Comparison of ENCODE assay signal across 7 mouse cellular contexts in genomic region chr4:128729033-128729708, GRCm38 (mm10). TPM values are rescaled to one million over a fixed set of nuclear protein-coding genes. Genes with fewer than 3 reads are reported as not detected.
DNase-seq lines count a peak whose midpoint lies in the region; ATAC-seq and TF ChIP-seq lines count a peak whose summit lies in the region.

No protein-coding gene starts in this region.

- no peaks in the 10 kb centered on the region for H3K9me3 ChIP-seq in forebrain, embryonic 10.5 days
- no peaks in the 10 kb centered on the region for H3K9me3 ChIP-seq in limb, embryonic 15.5 days

- peak overlapping the region; percentile 99 for H3K27ac ChIP-seq in forebrain, embryonic 10.5 days
- H3K27ac ChIP-seq in limb, embryonic 15.5 days = peak overlapping the region; percentile 63; the same call in 1 of the 2 replicates
- peak overlapping the region; percentile 89 for H3K27ac ChIP-seq in small intestine, adult 2 months (ENCODE audit: insufficient read depth, low read depth, low read length)

- ATAC-seq in limb, embryonic 15.5 days (ENCODE audit: insufficient number of reproducible peaks, low FRiP score, low TSS enrichment, low read depth) = no peak

- peak overlapping the region; percentile 99 for H3K9ac ChIP-seq in limb, embryonic 15.5 days

- no peak for TF ChIP-seq POLR2A in small intestine, adult 2 months (IDR thresholded peaks at IDR 0.05; ENCODE audit: low read depth, low read length)

- peak overlapping the region; percentile 95 for H3K4me3 ChIP-seq in forebrain, embryonic 10.5 days
- H3K4me3 ChIP-seq in limb, embryonic 15.5 days = peak overlapping the region; percentile 96
- H3K4me3 ChIP-seq in small intestine, adult 2 months (ENCODE audit: low read depth, low read length) = peak overlapping the region; percentile 55

- peak overlapping the region; percentile 60 for H3K4me2 ChIP-seq in limb, embryonic 15.5 days

- TF ChIP-seq CTCF in small intestine, adult 2 months (IDR thresholded peaks at IDR 0.05; ENCODE audit: extremely low read depth, insufficient read length, insufficient replicate concordance, low read depth, low read length) = no peak

- DNase-seq in right cerebral cortex, postnatal 10 days (ENCODE audit: low spot score in 2 of 2) = peak; percentile 65 to 68
- no peak for DNase-seq in right cerebral cortex, postnatal 25 days
- DNase-seq in forebrain, embryonic 10.5 days (ENCODE audit: extremely low spot score, low spot score) = no peak
- no peak for DNase-seq in left cerebral cortex, adult 18-20 months (ENCODE audit: low spot score in 2 of 2)
- DNase-seq in B cell, adult 2 months = no peak

- peaks cover 21% of the 10 kb centered on the region for H3K27me3 ChIP-seq in forebrain, embryonic 10.5 days (ENCODE audit: poor library complexity, severe bottlenecking)
- no peaks in the 10 kb centered on the region for H3K27me3 ChIP-seq in limb, embryonic 15.5 days
- no peaks in the 10 kb centered on the region for H3K27me3 ChIP-seq in small intestine, adult 2 months (ENCODE audit: control insufficient read depth, insufficient read depth, low read length)

- peaks cover 45% of the 10 kb centered on the region for H3K36me3 ChIP-seq in forebrain, embryonic 10.5 days (replicated peaks)
- H3K36me3 ChIP-seq in limb, embryonic 15.5 days = peaks cover 7% of the 10 kb centered on the region; the same call in 1 of the 2 replicates
- peaks cover 2% of the 10 kb centered on the region; the same call in 1 of the 2 replicates for H3K36me3 ChIP-seq in small intestine, adult 2 months (ENCODE audit: control insufficient read depth, insufficient read depth, low read length)

- 26% methylated on average over 15 of the region's 15 CpGs for WGBS in forebrain, embryonic 10.5 days
- WGBS in limb, embryonic 15.5 days = 17% methylated on average over 15 of the region's 15 CpGs
- WGBS in small intestine, adult 2 months = 9% methylated on average over 15 of the region's 15 CpGs

- peaks cover 84% of the 10 kb centered on the region for H3K4me1 ChIP-seq in forebrain, embryonic 10.5 days
- H3K4me1 ChIP-seq in limb, embryonic 15.5 days = peaks cover 63% of the 10 kb centered on the region
- peaks cover 14% of the 10 kb centered on the region for H3K4me1 ChIP-seq in small intestine, adult 2 months (ENCODE audit: control insufficient read depth, insufficient read depth, insufficient read length, low read length)

RNA-seq across cellular contexts. Expression of gene A3galt2, which starts 26.0 kb away (rescaled TPM):
- 0.07 and 0.17 TPM in 2 replicates for polyA plus RNA-seq in forebrain, embryonic 10.5 days (2016; fragmentation: Nextera tagmentation; extraction: Ambion mirVana)
- 0.24 and 0.25 TPM in 2 replicates for polyA plus RNA-seq in limb, embryonic 15.5 days (2015; fragmentation: Nextera tagmentation; extraction: Ambion mirVana)
- polyA plus RNA-seq in small intestine, adult 2 months (2012; rRNA removed) = 0.11 and 0.32 TPM in 2 replicates
- total RNA-seq in left cerebral cortex, adult 18-20 months (2021) = under 1 TPM; 0.28 to 0.37 TPM

Comparison
In these comparisons a context has a peak if more than half of its experiments do, and no peak if none do; other contexts are left out.
1. DNase-seq: peak in right cerebral cortex, postnatal 10 days (2 of 2); none in right cerebral cortex, postnatal 25 days (single experiment), forebrain, embryonic 10.5 days (single experiment), left cerebral cortex, adult 18-20 months (0 of 2) and B cell, adult 2 months (0 of 2).
2. Peak in every context shown above with its lines, with median percentiles within 50 percentile points of each other: H3K27ac ChIP-seq and H3K4me3 ChIP-seq.